Mouse (Mus musculus) lung, embryonic 16.5 days (tissue): ENCODE results near the gene Vps13d. TPM values are rescaled to one million over a fixed set of nuclear protein-coding genes. Genes with fewer than 3 reads are reported as not detected.

Experiments used
- ATAC-seq: fragments of 200-750 bp; cut with Nextera tagmentation; 2 replicates; pipeline ENCODE4 v1.8.0; 2017; ENCODE audit warnings: low read depth, mild to moderate bottlenecking, moderate library complexity
- H3K27ac ChIP-seq: fragments of 300-500 bp; sonication (generic); 2 replicates; pipeline ENCODE4 v1.5.1; 2014; ENCODE audit warnings: mild to moderate bottlenecking, control low read depth, low read length
- H3K27me3 ChIP-seq: fragments of 300-500 bp; sonication (generic); 2 replicates; pipeline ENCODE4 v1.6.1; 2014; ENCODE audit warnings: low read depth, low read length, mixed read lengths; ENCODE audit not compliant: control insufficient read depth, insufficient read depth
- H3K36me3 ChIP-seq: fragments of 300-500 bp; sonication (generic); 2 replicates; pipeline ENCODE4 v1.6.1; 2014; ENCODE audit warnings: low read length; ENCODE audit not compliant: control insufficient read depth, insufficient read depth
- H3K4me1 ChIP-seq: fragments of 300-500 bp; sonication (generic); replicated peaks from 2 replicates; pipeline ENCODE4 v1.6.1; 2014; ENCODE audit warnings: low read length, mixed read lengths; ENCODE audit not compliant: control insufficient read depth, insufficient read depth
- H3K4me2 ChIP-seq: fragments of 300-500 bp; sonication (generic); 2 replicates; pipeline ENCODE4 v1.6.1; 2014; ENCODE audit warnings: low read depth, low read length, control low read depth
- H3K4me3 ChIP-seq: fragments of 300-500 bp; sonication (generic); 2 replicates; pipeline ENCODE4 v1.5.1; 2014; ENCODE audit warnings: mild to moderate bottlenecking, low read length, control low read depth
- H3K9ac ChIP-seq: fragments of 300-500 bp; sonication (generic); 2 replicates; pipeline ENCODE4 v1.6.1; 2014; ENCODE audit warnings: low read length, control low read depth
- H3K9me3 ChIP-seq: fragments of 300-500 bp; sonication (generic); 2 replicates; pipeline ENCODE4 v1.6.1; 2016; ENCODE audit warnings: low read length; ENCODE audit not compliant: control insufficient read depth
- WGBS: fragments of 180-500 bp; shearing (Covaris S2); extraction: QIAGEN DNeasy Blood & Tissue Kit; methylation state at CpG from one replicate; pipeline ENCODE4 v1.1.7; 2014; 5-methylcytosine and 5-hydroxymethylcytosine counted together
- polyA plus RNA-seq: library from polyadenylated mRNA; unstranded; fragments of >200 nt; fragmentation: Nextera tagmentation; extraction: Ambion mirVana; gene quantifications from 2 replicates; pipeline ENCODE4 v1.2.1, GENCODE M21; 2015

The Vps13d gene
- polyA plus RNA-seq, 1 experiment from 2014 or later: 5.9 TPM

DNA sequence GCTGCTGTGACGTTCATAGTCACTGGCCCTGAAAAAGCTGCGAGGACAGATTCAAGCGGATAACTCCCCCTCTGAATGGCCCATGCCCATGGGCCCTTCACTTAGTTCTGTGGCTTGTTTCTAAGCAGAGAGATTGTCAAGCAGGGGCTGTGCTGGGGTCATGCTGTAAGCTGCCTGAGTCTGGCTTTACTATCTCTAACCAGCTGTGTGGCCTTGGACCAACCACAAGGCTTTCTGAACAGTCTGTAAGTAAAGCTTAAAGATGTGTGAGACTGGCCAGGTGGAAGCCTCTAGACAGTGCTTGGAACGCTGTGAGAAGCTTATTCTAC lies 180.2 kb downstream of the Vps13d start:
- Histone ChIP-seq H3K36me3 (no peaks in the 10 kb centered on the region; the same call in none of the 2 replicates), H3K27ac (no peak overlapping the region), H3K4me3 (no peak overlapping the region), H3K4me2 (no peak overlapping the region), H3K4me1 (peaks cover 31% of the 10 kb centered on the region), H3K9me3 (no peaks in the 10 kb centered on the region), H3K9ac (no peak overlapping the region), H3K27me3 (no peaks in the 10 kb centered on the region)
- 79% methylated on average over 4 of the region's 4 CpGs for WGBS
- ATAC-seq: no peak

DNA sequence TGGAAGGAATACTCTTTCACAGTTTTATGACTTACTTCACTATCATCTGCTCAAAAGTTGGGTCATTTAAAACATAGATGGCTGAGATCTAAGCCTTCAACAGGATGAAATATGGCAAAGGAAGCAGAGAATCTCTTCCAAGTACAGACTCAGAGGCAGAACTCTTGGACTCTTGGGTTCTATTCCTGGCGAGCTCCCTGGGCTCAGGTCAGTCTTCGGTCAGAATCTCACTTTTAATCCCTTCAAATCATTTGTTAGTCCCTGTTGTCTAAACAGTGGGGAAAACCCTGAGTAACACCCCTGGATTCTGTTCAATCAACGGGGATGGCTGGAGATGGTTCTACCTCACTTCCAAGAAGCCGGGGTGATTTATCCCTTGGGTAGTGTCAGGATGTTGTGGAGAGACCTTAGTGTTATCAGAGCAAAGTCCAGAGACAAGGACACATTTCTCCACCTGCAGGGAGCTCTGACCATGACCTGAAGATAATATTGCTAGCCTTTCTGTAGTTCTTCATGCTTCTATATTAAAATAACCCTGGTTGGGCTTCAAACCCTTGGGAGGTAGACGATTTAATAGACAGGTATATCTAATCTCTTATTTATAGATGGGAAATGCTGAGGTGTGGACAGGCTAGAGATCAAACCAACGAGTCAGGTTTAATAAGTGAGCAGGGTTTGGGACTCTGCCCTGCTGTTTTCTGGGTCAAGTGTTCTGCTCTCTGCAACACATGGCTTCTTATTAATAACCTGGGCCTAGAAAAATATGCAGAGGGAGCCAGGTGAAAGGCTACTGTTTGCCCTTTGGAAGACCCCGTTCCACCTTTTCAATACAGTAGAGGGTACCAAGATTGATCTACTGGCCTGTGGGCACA lies 180.8 kb downstream of the Vps13d start:
- 59% methylated on average over 7 of the region's 7 CpGs for WGBS
- no peak overlapping the region for H3K4me2 ChIP-seq
- H3K9ac ChIP-seq: no peak overlapping the region
- peak overlapping the region; percentile 39; the same call in 1 of the 2 replicates for H3K27ac ChIP-seq
- H3K27me3 ChIP-seq: no peaks in the 10 kb centered on the region
- H3K36me3 ChIP-seq: no peaks in the 10 kb centered on the region; the same call in none of the 2 replicates
- no peaks in the 10 kb centered on the region for H3K9me3 ChIP-seq
- ATAC-seq: no peak
- peaks cover 36% of the 10 kb centered on the region for H3K4me1 ChIP-seq
- H3K4me3 ChIP-seq: no peak overlapping the region

DNA sequence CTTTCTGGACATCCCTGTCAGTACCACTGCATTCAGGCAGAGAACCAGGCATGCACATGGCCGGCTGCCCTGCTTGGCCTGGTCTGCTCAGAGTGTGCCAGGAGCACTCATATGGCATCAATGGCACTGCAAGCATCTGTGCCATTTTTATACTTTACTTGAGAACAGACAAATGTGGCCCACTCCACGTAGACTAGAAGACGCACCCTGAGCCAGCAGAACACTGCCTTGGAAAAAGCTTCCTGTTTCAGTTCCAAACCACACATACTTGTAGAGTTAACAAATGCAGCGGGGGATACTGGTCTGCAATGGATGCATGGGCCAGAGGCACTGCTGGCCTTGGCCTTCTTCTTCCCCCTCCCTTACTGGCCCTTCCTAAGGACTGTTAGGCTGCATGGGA lies 181.6 kb downstream of the Vps13d start:
- Histone ChIP-seq H3K9me3 (no peaks in the 10 kb centered on the region), H3K9ac (no peak overlapping the region), H3K36me3 (no peaks in the 10 kb centered on the region; the same call in none of the 2 replicates), H3K4me2 (no peak overlapping the region), H3K27me3 (no peaks in the 10 kb centered on the region), H3K4me3 (no peak overlapping the region), H3K4me1 (peaks cover 36% of the 10 kb centered on the region), H3K27ac (peak overlapping the region; percentile 39)
- 0 out of 2 replicates have a peak, but pooled peaks have one; percentile 24 for ATAC-seq
- 65% methylated on average over 4 of the region's 4 CpGs for WGBS

DNA sequence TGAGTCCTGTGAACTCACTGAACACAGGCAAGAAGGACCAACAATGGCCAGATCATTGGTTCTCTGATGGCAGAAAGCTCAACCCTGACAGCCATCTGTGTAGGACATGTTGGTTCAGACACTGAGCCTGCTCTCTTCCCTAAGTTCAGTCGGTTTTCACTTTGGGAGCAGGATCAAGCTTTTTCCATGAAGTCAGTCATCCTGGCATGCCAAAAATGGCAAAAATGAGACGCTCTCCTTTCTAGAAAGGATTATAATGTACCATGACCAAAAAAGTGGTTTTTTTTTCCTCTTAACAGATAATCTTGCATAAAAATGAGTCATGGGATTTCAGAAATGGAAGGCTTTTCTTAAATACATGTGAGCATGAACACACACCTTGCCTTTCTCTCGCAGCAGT lies 183.6 kb downstream of the Vps13d start:
- no peak overlapping the region for H3K27ac ChIP-seq
- H3K27me3 ChIP-seq: no peaks in the 10 kb centered on the region

DNA sequence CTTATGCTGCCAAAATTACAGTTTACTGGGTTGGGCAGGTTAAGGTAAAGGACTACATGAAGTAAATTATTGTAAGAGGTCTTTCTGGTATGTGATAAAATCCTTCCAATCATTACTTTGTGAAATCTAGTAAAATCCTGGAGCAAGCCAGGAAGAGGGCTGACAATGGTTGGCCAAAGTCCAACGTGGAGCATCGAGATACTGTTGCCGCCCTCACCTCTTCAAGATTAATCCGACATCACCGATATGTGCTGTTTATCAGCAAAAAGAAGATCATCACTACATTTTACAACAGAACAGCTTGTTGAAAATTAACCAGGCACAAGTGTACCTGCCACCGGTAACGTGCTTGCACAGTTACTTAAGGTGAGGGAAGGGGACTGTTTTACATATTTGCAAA lies 184.9 kb downstream of the Vps13d start:
- H3K27ac ChIP-seq: peak overlapping the region; percentile 65
- H3K27me3 ChIP-seq: no peaks in the 10 kb centered on the region
- no peaks in the 10 kb centered on the region for H3K9me3 ChIP-seq
- no peak for ATAC-seq
- H3K9ac ChIP-seq: no peak overlapping the region; the same call in 1 of the 2 replicates
- H3K4me2 ChIP-seq: peak overlapping the region; percentile 17; the same call in 1 of the 2 replicates
- 34% methylated on average over 7 of the region's 7 CpGs for WGBS
- H3K4me1 ChIP-seq: peaks cover 28% of the 10 kb centered on the region
- no peak overlapping the region for H3K4me3 ChIP-seq
- H3K36me3 ChIP-seq: no peaks in the 10 kb centered on the region

More for the DNA sequence above, 183.6 kb downstream of the Vps13d start:
- H3K9ac ChIP-seq: no peak overlapping the region
- H3K4me1 ChIP-seq: peaks cover 28% of the 10 kb centered on the region
- no peaks in the 10 kb centered on the region for H3K9me3 ChIP-seq
- H3K4me2 ChIP-seq: no peak overlapping the region
- no peak overlapping the region for H3K4me3 ChIP-seq
- no peak for ATAC-seq
- 86% methylated on average over 3 of the region's 3 CpGs for WGBS
- no peaks in the 10 kb centered on the region; the same call in 1 of the 2 replicates for H3K36me3 ChIP-seq

DNA sequence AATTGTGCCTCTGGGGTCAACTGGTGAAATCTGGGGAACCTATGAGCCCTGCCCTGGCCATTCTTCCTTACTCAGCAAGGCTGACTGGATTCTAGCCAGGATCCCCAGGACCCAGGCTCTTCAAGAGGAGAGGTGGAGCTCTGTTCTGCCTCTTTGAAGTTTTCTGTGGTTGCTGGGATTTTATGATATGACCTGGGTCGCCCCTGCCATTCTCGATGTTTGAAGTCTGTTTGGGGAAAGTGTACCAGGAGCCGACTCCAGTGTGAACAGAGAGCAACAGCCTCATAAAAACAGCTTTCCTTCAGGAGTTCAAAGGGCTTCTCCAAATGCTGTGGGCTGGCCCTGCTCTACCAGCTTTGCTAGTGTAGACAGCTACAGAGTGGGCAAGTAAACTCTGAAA lies 185.4 kb downstream of the Vps13d start:
- H3K36me3 ChIP-seq: no peaks in the 10 kb centered on the region
- no peak overlapping the region for H3K4me3 ChIP-seq
- H3K27me3 ChIP-seq: no peaks in the 10 kb centered on the region
- 31% methylated on average over 3 of the region's 3 CpGs for WGBS
- no peaks in the 10 kb centered on the region for H3K9me3 ChIP-seq
- H3K9ac ChIP-seq: no peak overlapping the region; the same call in 1 of the 2 replicates
- peak; percentile 68 for ATAC-seq
- peak overlapping the region; percentile 17; the same call in 1 of the 2 replicates for H3K4me2 ChIP-seq
- H3K27ac ChIP-seq: peak overlapping the region; percentile 65
- H3K4me1 ChIP-seq: peaks cover 25% of the 10 kb centered on the region

DNA sequence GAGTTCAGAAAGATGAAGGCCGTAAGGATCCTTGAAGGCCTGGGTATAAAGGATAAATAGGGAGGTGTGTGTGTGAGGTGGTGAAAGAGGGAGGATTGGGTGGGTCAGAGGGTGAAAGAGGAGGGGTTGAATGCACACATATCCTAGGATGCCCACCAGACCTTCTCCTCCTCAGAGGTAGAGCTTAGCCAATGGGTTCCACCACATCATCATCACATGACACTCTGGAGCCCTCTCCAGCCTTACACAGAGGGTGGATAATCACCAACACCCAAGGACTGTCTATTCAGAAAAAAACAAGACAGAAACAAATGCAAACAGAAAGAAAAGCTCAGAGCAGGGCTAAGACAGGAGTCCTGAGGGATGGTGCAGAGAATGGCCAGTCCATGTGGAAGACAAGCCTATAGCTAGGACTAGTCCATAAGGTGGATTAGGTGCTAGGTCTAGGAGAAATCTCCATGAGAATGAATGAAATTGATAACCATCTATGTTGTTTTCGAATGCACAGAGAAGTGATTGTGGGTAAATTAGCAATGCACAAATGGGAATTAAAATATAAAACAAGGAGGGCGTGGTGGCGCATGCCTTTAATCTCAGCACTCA lies 188.8 kb downstream of the Vps13d start:
- 94% methylated on average over 4 of the region's 4 CpGs for WGBS
- no peak overlapping the region for H3K9ac ChIP-seq
- no peaks in the 10 kb centered on the region for H3K27me3 ChIP-seq
- H3K4me2 ChIP-seq: no peak overlapping the region
- no peaks in the 10 kb centered on the region for H3K36me3 ChIP-seq
- no peak for ATAC-seq
- H3K4me1 ChIP-seq: peaks cover 19% of the 10 kb centered on the region
- H3K9me3 ChIP-seq: no peaks in the 10 kb centered on the region
- no peak overlapping the region for H3K27ac ChIP-seq
- no peak overlapping the region for H3K4me3 ChIP-seq

DNA sequence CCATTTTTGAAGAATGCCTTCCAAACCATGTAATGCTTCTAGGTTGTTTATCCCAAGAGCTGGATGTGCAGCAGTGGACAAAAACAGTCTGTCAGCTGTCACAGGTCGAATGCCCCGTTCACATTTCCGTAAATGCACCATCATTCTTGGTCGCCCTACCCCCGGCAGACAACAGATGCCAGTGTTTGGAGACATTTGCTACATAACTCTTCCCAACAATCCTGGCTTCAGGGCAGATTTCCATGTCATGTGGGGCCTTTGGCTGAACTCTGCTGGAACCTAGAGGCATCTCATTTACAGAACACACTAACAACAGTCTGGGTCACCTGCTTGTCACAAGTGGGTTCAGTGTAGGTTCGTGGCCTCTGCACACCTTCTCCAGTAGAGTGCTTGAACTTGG lies 190.6 kb downstream of the Vps13d start:
- ATAC-seq: no peak
- no peak overlapping the region for H3K4me2 ChIP-seq
- H3K4me1 ChIP-seq: peaks cover 22% of the 10 kb centered on the region
- H3K27ac ChIP-seq: no peak overlapping the region
- H3K4me3 ChIP-seq: no peak overlapping the region
- no peak overlapping the region for H3K9ac ChIP-seq
- H3K9me3 ChIP-seq: no peaks in the 10 kb centered on the region
- no peaks in the 10 kb centered on the region for H3K27me3 ChIP-seq
- WGBS: 59% methylated on average over 6 of the region's 6 CpGs
- H3K36me3 ChIP-seq: no peaks in the 10 kb centered on the region

DNA sequence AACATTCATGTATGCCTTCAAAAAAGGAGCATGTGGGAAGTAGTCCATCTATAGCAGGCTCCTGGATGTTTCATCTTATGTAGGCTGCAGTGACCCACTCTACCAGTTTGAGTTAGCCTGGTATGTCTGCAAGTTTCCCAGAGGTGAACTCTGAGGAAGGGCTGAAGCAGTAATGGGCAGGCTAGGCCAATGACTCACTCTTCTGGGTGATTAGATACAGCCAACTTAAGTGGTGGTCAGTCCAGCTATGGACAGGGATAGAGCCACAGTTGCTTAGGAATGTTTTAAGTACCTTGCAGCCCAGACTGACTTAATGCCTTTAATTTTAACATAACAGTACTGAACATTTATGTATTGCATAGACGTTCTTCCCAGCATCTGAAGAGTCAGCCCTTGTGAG lies 192.1 kb downstream of the Vps13d start:
- H3K4me2 ChIP-seq: no peak overlapping the region
- H3K4me1 ChIP-seq: peaks cover 36% of the 10 kb centered on the region
- no peak overlapping the region for H3K9ac ChIP-seq
- no peaks in the 10 kb centered on the region for H3K9me3 ChIP-seq
- no peaks in the 10 kb centered on the region for H3K27me3 ChIP-seq
- no peak for ATAC-seq
- H3K36me3 ChIP-seq: no peaks in the 10 kb centered on the region
- H3K4me3 ChIP-seq: no peak overlapping the region
- no peak overlapping the region for H3K27ac ChIP-seq
- WGBS: 76% methylated on average over 1 of the region's 1 CpGs
